Mouse (Mus musculus) liver, adult 2 months (tissue): Measurements from ENCODE around the gene March7.

ENCODE experiments used
- CTCF ChIP-seq: fragments of 200-500 bp; IDR thresholded peaks from 2 replicates; pipeline ENCODE4 v1.5.1; 2011; ENCODE audit warnings: low read depth, low read length, control low read depth
- POLR2A ChIP-seq: fragments of 200-500 bp; IDR thresholded peaks from 2 replicates; pipeline ENCODE4 v1.6.1; 2011; ENCODE audit warnings: low read length, control low read depth; ENCODE audit not compliant: insufficient read depth; ENCODE audit errors: extremely low read depth

GRCm38 (mm10) chr2:60196841-60197240 is 12.8 kb upstream of the March7 start:
- no peak for TF ChIP-seq CTCF
- no peak for TF ChIP-seq POLR2A
